Mouse (Mus musculus) right cerebral cortex, adult 18-20 months (tissue): ENCODE data around the gene Eif2b3.
A peak's percentile ranks its signal among the peaks of the same experiment; 100 is the strongest.

Source experiments
- DNase-seq: peaks from one replicate; pipeline ENCODE4 v3.0.0; 2022; ENCODE audit warnings: mixed read lengths

Eif2b3 gene

DNA sequence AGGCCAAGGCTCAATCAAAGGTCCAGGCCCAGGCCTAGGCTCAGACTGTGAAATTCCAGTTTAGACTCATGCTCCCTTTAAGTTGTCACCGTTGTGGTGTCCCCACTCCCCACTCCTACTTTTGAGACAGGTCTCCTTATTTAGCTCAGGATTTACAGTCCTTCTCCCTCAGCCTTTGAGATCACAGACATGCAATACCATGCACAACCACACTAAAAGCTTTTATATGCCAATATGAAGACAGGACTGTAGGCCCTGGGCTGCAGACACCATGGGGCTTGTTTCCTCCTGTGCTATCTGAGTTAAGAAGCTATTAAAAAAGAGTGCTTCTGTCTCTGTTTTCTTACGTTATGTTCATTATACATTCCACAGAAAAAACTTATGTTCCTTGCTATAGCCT is 1.5 kb upstream of the Eif2b3 start:
- DNase-seq = no peak

DNA sequence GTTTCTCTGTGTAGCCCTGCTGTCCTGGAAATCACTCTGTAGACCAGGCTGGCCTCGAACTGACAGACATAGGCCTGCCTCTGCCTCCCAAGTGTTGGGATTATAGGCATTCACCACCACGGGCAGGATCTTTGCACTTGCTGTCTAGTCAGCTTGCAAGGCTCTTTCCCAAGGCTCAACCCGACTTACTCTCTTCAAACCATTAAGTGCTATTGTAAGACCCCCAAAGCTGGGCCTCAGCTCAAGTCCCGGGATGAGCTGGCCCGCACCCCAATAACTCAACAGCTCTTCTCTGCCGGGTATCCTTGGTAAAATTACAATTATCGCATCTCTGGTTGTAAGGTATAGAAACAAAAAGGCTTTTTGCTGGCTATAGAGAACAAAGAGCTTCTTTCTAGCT is 875 bp upstream of the Eif2b3 start:
- DNase-seq = no peak

DNA sequence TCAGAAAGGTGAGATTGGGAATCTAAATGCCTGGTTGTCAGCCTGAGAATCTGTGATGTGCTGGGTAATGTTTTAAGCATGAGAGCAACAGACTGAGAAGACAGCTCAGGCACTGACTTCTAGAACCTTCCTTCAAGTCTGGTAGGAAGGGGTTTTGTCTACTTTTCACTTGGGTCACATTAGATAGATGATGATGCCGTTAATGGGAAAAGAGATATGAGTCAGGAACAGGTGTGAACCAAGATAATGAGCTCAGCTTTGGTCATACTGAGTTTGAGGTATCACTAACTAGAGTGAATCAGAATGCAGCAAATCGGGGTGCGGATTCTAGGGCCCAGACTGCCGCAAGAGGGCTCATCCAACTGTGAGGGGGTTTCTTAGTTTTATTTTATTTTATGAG is 4.3 kb downstream of the Eif2b3 start:
- no peak for DNase-seq

DNA sequence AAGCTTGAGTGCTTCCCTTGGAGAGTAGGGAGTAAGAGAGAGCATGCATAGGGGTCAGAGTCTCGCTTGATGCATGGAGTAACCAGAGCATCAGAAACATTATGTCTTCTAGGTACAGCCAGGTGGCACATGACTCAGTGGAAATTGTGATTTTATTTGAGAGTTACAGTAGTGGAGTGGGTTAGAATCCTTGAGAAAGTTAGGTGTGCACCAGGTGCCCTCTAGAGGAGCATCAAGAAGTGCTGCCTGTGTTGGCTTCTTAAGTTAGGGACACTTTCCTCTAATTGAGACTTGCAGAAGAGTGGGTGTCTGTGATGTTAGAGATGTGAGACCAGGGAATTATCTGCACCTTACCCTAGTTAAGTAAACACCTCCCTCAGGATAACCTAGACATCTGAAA is 11.9 kb downstream of the Eif2b3 start:
- DNase-seq = no peak

DNA sequence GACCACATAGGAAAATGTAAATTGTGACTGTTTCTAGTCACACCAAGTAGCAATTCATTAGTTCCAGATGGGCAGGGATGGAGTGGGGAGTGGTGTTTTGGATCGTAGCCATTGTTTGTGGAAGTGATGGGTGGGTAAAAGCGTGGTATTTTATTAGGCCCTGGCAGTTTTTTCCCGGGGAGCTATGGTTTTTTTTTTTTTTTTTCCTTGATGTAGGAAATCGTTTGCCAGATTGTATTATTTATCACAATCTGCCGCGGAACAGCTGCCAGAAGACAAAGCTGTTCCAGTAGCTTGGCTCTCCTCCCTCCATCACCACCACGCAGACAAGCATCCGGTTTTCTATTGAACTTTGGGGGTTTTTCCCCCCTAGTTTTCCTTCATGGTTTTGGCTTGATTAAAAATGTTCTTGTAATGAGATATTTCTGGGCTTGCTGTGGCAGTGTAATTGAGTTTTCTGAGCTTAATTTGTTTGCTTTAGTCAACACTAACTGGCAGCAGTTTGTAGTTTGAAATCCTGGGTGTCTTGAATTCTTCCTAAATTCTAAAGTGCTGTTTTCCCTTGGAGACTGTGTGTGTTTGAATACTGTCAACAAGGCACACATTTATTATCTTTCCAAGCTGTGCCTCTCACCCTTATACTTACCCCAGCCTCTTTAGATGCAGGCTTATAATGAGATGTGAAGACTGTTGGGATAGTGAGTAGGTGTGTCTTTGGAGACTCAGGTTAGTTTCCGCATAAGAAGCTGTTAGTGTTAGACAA is 20.9 kb downstream of the Eif2b3 start:
- DNase-seq = peak; percentile 40

DNA sequence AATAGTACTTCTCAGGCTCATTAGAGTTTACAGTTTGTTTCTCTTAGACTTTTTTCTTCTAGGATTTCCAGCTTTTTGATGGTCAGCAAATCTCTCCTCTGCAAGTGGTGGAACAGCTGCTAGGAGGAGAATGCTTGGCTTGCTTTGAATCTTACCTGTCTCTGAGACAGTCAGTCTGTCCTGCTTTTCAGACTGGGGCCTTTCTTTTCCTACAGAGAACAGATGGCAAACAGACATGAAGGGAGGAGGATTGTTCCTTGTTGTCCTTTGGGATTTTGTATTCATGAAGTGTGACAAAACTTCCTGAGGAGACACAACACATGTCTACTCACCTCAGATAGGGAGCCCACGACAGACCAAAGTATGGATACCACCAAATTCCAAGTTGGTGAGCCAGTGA is 21.6 kb downstream of the Eif2b3 start:
- DNase-seq = no peak

DNA sequence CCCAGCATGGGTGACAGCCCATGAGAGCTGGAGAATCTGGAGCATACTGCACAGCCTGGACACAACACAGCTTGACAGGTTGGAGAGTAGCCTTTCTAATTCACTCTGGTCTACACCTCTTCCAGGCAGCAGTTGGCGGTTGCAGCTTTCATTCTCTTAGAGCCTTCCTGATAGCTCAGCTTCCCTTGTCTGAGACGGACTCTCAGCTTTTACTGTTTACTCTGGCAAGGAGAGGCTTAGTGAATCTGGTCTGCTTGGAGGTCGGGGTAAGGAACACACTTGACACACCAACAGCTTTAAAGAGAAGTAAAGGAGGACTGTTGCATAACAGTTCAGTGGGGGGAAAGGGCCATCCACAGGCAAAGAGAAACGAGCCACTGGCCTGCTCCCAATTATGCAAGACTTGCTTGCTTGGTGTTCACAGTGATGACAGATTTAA is 22.1 kb downstream of the Eif2b3 start:
- DNase-seq = no peak

DNA sequence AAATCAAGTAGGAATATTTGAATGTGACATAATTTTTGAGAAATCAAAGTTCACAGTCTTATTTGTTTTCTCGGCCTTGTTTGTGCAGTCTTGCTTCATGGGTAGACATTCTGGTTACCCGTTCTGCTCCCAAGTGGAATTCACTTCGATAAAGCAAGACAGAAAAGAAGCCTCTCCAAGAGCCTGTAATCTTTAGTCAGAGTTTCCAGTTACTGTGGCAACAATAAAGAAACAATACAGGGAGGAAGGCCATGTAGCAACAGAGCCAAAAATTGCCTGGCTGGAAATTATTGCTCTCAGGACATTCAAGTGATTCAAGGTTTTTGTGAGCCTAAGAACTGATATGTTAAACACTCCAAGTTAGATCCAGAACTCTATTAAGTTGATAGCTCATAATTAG is 29.6 kb downstream of the Eif2b3 start:
- DNase-seq = no peak

DNA sequence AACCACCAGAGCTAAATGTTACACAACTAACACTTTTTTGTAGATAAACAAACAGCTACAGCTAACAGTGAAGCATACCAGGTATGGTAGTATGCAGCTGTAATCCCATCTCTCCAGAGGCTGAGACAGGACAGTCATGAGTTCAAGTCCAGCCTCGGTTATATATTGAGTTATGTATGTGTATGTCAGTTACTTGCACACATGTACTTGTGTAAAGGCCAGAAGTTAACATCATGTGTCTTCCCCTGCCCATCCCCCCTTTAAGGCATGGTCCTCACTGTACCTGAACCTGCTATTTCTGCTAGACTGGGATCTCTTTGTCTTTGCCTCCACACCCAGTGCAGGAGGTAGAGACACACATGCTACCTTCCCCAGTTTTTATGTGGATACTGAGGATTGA is 30.3 kb downstream of the Eif2b3 start:
- DNase-seq = no peak

DNA sequence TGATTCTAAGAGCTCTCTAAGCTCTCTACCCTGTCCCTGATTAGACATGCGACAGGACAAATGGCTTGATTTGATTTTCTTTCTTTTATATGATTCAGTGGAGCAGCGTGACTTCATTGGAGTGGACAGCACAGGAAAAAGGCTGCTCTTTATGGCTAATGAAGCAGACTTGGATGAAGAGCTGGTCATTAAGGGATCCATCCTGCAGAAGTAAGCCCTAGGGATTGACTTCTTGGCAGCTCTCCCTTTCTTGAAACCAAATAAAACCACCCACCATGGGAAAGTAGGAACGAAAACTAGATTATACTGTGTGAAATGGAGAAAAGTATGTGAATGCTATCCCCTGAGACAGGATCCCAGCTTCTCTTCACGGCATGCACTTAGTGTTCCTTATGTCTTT is 33.4 kb downstream of the Eif2b3 start:
- DNase-seq = no peak

DNA sequence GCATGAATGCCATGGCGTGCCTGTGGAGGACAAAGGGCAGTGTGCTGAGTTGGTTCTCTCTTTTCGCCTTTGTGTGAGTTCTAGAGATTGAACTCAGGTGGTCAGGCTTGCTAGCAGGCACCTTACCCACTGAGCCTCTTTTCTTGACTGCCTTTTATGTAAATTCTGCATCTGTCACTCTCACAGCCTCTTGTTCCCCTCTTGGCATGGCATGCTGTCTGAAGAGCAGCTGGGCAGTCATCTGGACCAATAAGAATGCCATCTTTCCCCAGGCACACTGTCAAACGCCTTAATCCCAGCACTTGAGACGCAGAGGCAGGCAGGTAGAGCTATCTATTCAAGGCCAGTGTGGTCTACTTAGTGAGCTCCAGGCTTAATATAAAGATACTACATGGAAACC is 34.8 kb downstream of the Eif2b3 start:
- no peak for DNase-seq

DNA sequence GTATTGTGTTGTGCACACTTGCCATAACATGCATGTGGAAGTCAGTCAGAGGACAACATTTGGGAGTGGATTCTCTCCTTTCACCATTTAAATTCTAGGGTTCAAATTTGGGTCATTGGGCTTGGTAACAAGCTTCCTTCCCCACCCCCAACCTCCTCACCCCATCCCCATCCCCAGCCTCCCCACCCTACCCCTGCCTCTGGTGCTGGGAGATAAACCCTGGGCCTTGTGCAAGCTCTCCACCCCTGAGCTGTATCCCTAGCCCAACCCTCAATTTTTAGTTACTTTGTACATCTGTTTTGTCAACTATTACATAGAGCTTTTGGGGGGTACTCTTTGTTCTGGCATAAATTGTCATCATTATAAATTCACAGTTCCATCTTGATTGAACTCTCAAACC is 36.9 kb downstream of the Eif2b3 start:
- no peak for DNase-seq

DNA sequence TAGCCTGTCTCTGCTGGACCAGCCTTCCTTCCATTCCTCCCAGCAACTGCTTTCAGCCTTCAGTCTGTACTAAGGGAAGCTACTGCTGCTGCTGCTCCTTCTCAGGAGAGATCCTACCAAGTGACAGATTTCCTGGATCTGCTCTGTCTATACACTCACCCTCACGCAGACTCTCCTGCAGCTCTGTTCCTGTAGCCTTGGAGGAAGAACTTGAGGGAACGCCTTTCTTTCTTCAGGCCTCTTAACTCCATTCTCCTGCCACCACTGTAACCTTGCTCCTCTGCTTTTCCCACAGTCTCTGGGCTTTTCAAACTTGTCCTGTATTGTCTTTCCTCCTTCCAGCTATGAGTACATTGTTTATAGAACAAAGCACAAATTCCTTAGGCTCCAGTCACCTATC is 37.3 kb downstream of the Eif2b3 start:
- DNase-seq = no peak

DNA sequence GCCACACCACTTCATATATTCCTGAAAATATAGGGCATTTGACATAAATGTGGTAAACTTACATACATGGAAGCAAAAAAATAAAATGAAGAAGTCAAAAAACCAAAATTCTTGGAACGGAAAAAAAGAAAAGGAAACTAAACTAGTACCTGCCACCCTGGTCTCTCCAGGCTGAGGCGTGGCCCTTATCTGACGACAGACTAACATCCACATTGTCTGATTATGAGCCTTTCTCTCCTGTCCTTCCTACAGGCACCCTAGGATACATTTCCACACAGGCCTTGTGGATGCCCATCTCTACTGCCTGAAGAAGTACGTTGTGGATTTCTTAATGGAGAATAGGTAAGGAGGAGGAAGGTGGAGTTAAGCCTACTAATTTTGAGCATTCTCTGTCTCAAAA is 39.3 kb downstream of the Eif2b3 start:
- DNase-seq = no peak

DNA sequence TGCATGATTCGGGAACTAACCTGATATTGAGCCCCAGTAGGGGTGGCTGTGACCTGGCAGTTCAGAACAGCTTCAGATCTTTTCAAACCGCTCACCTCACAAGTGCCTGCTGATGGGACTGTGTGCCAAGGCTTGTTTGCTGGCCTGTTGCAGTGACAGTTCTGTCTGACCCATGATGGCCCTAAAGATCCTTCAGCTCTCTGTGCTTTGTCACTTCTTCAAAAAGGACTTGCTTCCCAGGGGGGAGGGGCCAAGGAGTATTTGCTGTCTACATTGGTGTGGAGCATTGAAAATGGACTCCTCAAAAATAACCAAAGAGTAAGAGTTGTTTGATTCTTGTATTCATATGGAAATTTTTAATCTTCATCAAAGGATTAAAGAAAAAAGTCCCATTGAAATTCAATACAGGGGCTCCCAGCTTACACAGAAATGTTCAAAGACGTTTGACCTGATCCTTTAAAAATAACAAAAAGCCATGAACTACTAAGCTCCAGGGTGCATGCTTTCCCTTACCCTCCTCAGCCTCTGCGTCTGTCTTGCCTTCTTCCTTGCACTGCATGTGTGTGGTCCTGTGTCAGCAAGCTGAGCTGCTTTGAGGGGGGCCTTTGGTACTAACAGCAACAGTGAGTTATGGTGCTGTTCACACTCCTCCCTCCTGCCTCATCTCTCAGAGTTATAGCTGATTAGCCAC is 43.6 kb downstream of the Eif2b3 start:
- DNase-seq = no peak

DNA sequence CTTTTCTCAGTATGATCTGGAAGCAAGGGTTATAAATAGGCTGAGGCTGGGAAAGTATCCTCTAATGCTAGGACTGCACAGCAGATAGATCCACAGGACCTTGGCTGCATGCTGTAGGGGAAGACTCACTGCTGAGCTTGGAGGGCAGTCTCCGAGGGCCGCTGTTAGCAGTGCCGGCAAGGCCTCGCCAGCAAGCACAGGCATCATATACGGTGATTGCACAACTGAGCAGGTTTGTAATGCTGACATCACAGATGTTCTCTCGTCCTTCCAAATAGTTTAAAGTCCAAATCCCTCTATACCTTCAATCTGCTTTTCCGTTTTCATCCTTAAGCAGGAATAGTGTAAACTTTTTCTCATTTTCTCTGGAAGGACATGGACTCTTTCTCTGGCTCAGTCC is 48.8 kb downstream of the Eif2b3 start:
- no peak for DNase-seq

DNA sequence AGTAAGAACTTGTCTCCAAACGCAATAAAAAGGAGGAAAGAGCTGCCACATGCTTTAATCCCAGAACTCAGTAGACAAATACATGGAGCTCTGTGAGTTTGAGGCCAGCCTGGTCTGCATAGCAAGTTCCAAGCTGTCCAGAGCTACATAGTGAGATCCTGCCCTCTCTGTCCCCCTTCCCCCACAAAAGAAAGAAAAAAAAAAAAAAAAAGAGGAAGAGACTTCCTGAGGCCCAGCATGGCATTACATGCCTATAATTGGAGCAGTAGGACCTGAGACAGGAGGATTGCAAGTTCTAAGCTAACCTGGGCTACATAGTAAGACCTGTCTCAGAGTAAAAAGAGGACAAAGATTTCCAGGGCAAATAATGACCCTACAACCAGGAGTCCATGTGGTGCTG is 50.4 kb downstream of the Eif2b3 start:
- DNase-seq = no peak

DNA sequence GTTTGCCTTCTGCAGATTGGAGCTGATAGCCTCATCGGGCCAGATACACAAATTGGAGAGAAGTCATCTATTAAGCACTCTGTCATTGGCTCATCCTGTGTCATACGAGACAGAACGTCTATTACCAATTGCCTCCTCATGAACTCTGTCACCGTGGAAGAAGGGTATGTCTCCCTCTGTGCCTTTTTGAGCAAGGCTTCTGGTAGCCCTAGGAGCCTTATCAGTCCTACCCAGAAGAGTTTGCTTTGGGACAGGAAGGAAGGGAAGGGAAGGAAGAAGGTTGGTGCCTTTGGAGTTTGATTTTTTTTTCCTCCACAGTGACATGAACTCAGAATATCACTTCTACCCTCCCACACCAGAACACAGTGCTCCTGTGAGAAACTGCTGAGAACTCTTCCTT is 51.4 kb downstream of the Eif2b3 start:
- no peak for DNase-seq

DNA sequence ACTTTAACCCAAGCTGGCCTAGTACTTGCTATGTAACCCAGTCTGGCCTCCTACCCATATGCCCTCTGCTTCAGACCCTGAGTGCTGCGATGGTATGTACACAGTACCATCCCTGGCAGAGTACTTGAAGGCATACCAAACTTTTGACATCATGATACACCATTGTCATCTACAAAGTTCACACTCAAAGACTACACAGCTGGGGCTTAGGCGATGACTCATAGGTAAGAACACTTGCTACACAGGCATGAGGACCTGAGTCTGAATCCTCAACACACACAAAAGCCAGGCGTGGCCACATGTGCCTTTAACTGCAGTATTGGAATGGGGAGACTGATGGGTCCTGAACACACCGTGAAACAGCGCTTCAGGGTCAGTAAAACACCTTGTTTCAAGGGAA is 52.0 kb downstream of the Eif2b3 start:
- no peak for DNase-seq

DNA sequence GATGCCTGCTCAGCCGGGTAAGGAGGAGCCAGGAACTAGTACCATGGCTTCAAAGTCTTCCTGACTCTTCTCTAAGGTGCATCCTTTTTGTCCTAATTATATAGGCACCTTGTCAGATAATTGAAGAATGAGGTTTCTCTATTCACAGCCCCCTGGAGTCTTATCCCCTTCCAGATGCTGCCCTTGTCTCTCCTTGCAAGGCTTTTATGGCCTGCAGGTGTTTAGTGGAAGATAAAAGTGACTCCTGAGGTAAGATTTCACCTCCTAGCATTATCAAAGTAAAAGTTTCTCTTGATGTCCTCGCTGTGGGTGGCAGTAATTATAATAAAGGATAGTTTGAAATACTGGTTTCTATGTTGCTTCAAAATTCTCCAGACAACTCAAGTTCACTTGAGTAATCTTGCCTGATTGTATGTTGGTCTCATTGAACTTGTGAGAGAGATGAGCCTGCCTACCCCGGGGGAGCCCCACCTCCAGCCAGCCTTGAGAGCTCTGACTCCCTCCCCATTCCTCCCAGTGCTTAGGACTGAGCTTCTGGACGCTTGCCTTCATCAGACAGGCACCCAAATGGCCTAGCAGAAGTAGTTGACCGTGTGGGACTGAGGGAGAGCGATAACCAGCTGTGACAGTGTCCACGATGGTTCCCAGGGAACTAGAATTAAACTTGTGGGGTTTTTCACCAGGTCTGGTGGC is 68.9 kb downstream of the Eif2b3 start:
- DNase-seq = no peak

DNA sequence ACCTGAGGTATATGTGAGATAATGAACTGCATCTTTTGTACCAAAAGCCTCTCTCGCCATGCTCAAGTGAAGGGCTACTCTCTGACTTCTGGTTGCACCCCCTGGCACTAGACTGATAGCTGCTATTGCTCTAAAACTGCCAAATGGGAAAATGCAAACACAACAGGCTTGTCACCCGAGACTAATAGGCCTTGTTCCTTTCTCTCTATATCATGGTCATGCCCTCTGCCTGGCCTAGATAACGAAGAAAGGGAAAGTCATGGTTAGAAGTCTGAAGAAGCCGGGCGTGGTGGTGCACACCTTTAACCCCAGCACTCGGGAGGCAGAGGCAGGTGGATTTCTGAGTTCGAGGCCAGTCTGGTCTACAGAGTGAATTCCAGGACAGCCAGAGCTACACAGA is 71.4 kb downstream of the Eif2b3 start:
- DNase-seq = no peak

DNA sequence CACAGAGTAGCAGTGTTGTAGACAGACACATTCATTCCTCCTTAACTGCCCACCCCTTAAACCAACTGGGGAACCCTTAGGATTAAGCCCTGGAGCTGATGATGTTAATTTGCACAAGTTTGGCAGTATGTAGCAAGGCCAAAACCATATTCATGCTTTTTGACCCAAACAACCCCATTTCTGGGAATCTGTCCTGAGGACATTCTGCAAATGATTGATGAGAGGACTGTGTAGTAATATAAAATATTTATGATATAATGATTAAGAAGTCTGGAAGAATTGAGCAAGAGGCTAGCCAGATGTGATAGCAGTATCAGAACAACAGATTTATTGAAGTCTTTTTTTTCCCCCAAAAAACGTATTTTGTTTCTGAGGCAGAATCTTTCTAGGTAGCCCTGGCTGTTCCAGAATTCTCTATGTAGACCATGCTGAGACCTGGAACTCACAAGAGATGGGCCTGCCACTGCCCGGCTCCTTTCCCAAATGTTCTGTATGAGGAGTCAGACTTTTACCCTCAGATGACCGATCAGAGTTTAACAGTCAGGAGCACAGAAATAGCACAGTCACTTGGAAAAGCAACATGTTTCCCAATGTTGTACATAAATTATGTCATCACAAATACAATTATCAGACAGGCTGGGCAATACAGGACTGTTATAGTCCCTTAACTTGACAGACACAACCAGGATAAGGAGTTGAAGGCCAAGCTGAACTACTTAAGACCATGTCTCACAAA is 75.6 kb downstream of the Eif2b3 start:
- no peak for DNase-seq
